Mouse (Mus musculus): ENCODE results near the gene H2-T23. TPM values are rescaled to one million over a fixed set of nuclear protein-coding genes. Genes with fewer than 3 reads are reported as not detected.
"Not testable (repeated sequence)": the region's sequence is repeated elsewhere in the genome, so short reads cannot be mapped to it uniquely, and the experiment has no call there.

Gene H2-T23
- polyA plus RNA-seq, 1 experiment from 2014 or later = 3.1 TPM

GRCm38 (mm10) chr17:36018979-36019378, 13.7 kb downstream of the H2-T23 start:
- H3K27me3 ChIP-seq (ENCODE audit: control insufficient read depth, insufficient read depth, low read length) = no peaks in the 10 kb centered on the region
- H3K36me3 ChIP-seq (ENCODE audit: control insufficient read depth, insufficient read depth, low read length) = peaks cover 6% of the 10 kb centered on the region; the same call in 1 of the 2 replicates
- peak overlapping the region; percentile 31 for H3K4me2 ChIP-seq
- no peak for ATAC-seq (replicated peaks; ENCODE audit: insufficient number of reproducible peaks, low FRiP score, low TSS enrichment)
- 0 out of 2 replicates have a peak overlapping the region, but pooled peaks have one; percentile 10 for H3K4me3 ChIP-seq (ENCODE audit: low read depth, low read length)
- 49% methylated on average over 2 of the region's 2 CpGs for WGBS (ENCODE audit: insufficient replicate concordance)
- H3K9ac ChIP-seq (ENCODE audit: low read depth, low read length) = no peak overlapping the region
- peaks cover 3% of the 10 kb centered on the region; the same call in 1 of the 2 replicates for H3K4me1 ChIP-seq (ENCODE audit: control insufficient read depth, insufficient read depth, low read length)
- H3K27ac ChIP-seq (ENCODE audit: low read depth, low read length) = no peak overlapping the region
- no peaks in the 10 kb centered on the region for H3K9me3 ChIP-seq (replicated peaks; ENCODE audit: control insufficient read depth, low read length)

- Histone ChIP-seq H3K27ac (ENCODE audit: low read depth, low read length) (no peak overlapping the region), H3K27me3 (ENCODE audit: control insufficient read depth, insufficient read depth, low read length) (no peaks in the 10 kb centered on the region), H3K4me1 (ENCODE audit: control insufficient read depth, insufficient read depth, low read length) (no peaks in the 10 kb centered on the region), H3K9ac (ENCODE audit: low read depth, low read length) (no peak overlapping the region), H3K4me2 (no peak overlapping the region), H3K36me3 (ENCODE audit: control insufficient read depth, insufficient read depth, low read length) (peaks cover 6% of the 10 kb centered on the region; the same call in 1 of the 2 replicates), H3K9me3 (replicated peaks; ENCODE audit: control insufficient read depth, low read length) (no peaks in the 10 kb centered on the region), H3K4me3 (ENCODE audit: low read depth, low read length) (no peak overlapping the region)
- no peak for ATAC-seq (replicated peaks; ENCODE audit: insufficient number of reproducible peaks, low FRiP score, low TSS enrichment)
- 91% methylated on average over 5 of the region's 5 CpGs for WGBS (ENCODE audit: insufficient replicate concordance)
Observed at GRCm38 (mm10) chr17:36017046-36017445, 15.6 kb downstream of the H2-T23 start.

GRCm38 (mm10) chr17:36014977-36015376, 17.7 kb downstream of the H2-T23 start:
- Histone ChIP-seq H3K9me3 (replicated peaks; ENCODE audit: control insufficient read depth, low read length) (no peaks in the 10 kb centered on the region), H3K27me3 (ENCODE audit: control insufficient read depth, insufficient read depth, low read length) (no peaks in the 10 kb centered on the region), H3K36me3 (ENCODE audit: control insufficient read depth, insufficient read depth, low read length) (peaks cover 6% of the 10 kb centered on the region; the same call in 1 of the 2 replicates), H3K4me1 (ENCODE audit: control insufficient read depth, insufficient read depth, low read length) (no peaks in the 10 kb centered on the region), H3K9ac (ENCODE audit: low read depth, low read length) (no peak overlapping the region), H3K4me2 (no peak overlapping the region), H3K27ac (ENCODE audit: low read depth, low read length) (no peak overlapping the region), H3K4me3 (ENCODE audit: low read depth, low read length) (no peak overlapping the region)
- no peak for ATAC-seq (replicated peaks; ENCODE audit: insufficient number of reproducible peaks, low FRiP score, low TSS enrichment)
- 93% methylated on average over 5 of the region's 5 CpGs for WGBS (ENCODE audit: insufficient replicate concordance)

- not testable (repeated sequence) for ATAC-seq (replicated peaks; ENCODE audit: insufficient number of reproducible peaks, low FRiP score, low TSS enrichment); H3K27ac ChIP-seq (ENCODE audit: low read depth, low read length); H3K4me2 ChIP-seq; H3K36me3 ChIP-seq (ENCODE audit: control insufficient read depth, insufficient read depth, low read length); H3K4me1 ChIP-seq (ENCODE audit: control insufficient read depth, insufficient read depth, low read length); H3K9ac ChIP-seq (ENCODE audit: low read depth, low read length); H3K27me3 ChIP-seq (ENCODE audit: control insufficient read depth, insufficient read depth, low read length); H3K4me3 ChIP-seq (ENCODE audit: low read depth, low read length); H3K9me3 ChIP-seq (replicated peaks; ENCODE audit: control insufficient read depth, low read length)
- 93% methylated on average over 7 of the region's 7 CpGs for WGBS (ENCODE audit: insufficient replicate concordance)
Observed at GRCm38 (mm10) chr17:36004409-36004808, 28.2 kb downstream of the H2-T23 start.

GRCm38 (mm10) chr17:36003331-36003730, 29.3 kb downstream of the H2-T23 start:
- H3K4me2 ChIP-seq = no peak overlapping the region
- H3K4me3 ChIP-seq (ENCODE audit: low read depth, low read length) = no peak overlapping the region
- H3K36me3 ChIP-seq (ENCODE audit: control insufficient read depth, insufficient read depth, low read length) = 0 out of 2 replicates have a peak, but pooled peaks cover 3% of the 10 kb centered on the region
- WGBS (ENCODE audit: insufficient replicate concordance) = 93% methylated on average over 7 of the region's 7 CpGs
- H3K27me3 ChIP-seq (ENCODE audit: control insufficient read depth, insufficient read depth, low read length) = no peaks in the 10 kb centered on the region
- H3K9ac ChIP-seq (ENCODE audit: low read depth, low read length) = no peak overlapping the region
- ATAC-seq (replicated peaks; ENCODE audit: insufficient number of reproducible peaks, low FRiP score, low TSS enrichment) = no peak
- no peak overlapping the region for H3K27ac ChIP-seq (ENCODE audit: low read depth, low read length)
- H3K4me1 ChIP-seq (ENCODE audit: control insufficient read depth, insufficient read depth, low read length) = no peaks in the 10 kb centered on the region
- H3K9me3 ChIP-seq (replicated peaks; ENCODE audit: control insufficient read depth, low read length) = no peaks in the 10 kb centered on the region

- Histone ChIP-seq H3K36me3 (ENCODE audit: control insufficient read depth, insufficient read depth, low read length) (0 out of 2 replicates have a peak, but pooled peaks cover 3% of the 10 kb centered on the region), H3K9ac (ENCODE audit: low read depth, low read length) (no peak overlapping the region), H3K27ac (ENCODE audit: low read depth, low read length) (peak overlapping the region; percentile 47; the same call in 1 of the 2 replicates), H3K27me3 (ENCODE audit: control insufficient read depth, insufficient read depth, low read length) (no peaks in the 10 kb centered on the region), H3K4me1 (ENCODE audit: control insufficient read depth, insufficient read depth, low read length) (no peaks in the 10 kb centered on the region), H3K4me2 (peak overlapping the region; percentile 2; the same call in 1 of the 2 replicates), H3K9me3 (replicated peaks; ENCODE audit: control insufficient read depth, low read length) (no peaks in the 10 kb centered on the region), H3K4me3 (ENCODE audit: low read depth, low read length) (no peak overlapping the region)
- WGBS (ENCODE audit: insufficient replicate concordance) = 85% methylated on average over 6 of the region's 6 CpGs
- peak; percentile 81 for ATAC-seq (replicated peaks; ENCODE audit: insufficient number of reproducible peaks, low FRiP score, low TSS enrichment)
Observed at GRCm38 (mm10) chr17:36001966-36002365, 30.7 kb downstream of the H2-T23 start.

GRCm38 (mm10) chr17:36001121-36001897, 31.3 kb downstream of the H2-T23 start:
- 0 out of 2 replicates have a peak, but pooled peaks cover 3% of the 10 kb centered on the region for H3K36me3 ChIP-seq (ENCODE audit: control insufficient read depth, insufficient read depth, low read length)
- H3K4me3 ChIP-seq (ENCODE audit: low read depth, low read length) = no peak overlapping the region
- H3K9ac ChIP-seq (ENCODE audit: low read depth, low read length) = no peak overlapping the region
- WGBS (ENCODE audit: insufficient replicate concordance) = 90% methylated on average over 12 of the region's 12 CpGs
- H3K4me2 ChIP-seq = peak overlapping the region; percentile 2; the same call in 1 of the 2 replicates
- H3K4me1 ChIP-seq (ENCODE audit: control insufficient read depth, insufficient read depth, low read length) = no peaks in the 10 kb centered on the region
- H3K27me3 ChIP-seq (ENCODE audit: control insufficient read depth, insufficient read depth, low read length) = no peaks in the 10 kb centered on the region
- no peaks in the 10 kb centered on the region for H3K9me3 ChIP-seq (replicated peaks; ENCODE audit: control insufficient read depth, low read length)
- ATAC-seq (replicated peaks; ENCODE audit: insufficient number of reproducible peaks, low FRiP score, low TSS enrichment) = no peak
- peak overlapping the region; percentile 11; the same call in 1 of the 2 replicates for H3K27ac ChIP-seq (ENCODE audit: low read depth, low read length)

GRCm38 (mm10) chr17:36000349-36000748, 32.3 kb downstream of the H2-T23 start:
- Histone ChIP-seq H3K27me3 (ENCODE audit: control insufficient read depth, insufficient read depth, low read length) (no peaks in the 10 kb centered on the region), H3K9me3 (replicated peaks; ENCODE audit: control insufficient read depth, low read length) (no peaks in the 10 kb centered on the region), H3K4me2 (no peak overlapping the region), H3K9ac (ENCODE audit: low read depth, low read length) (no peak overlapping the region), H3K36me3 (ENCODE audit: control insufficient read depth, insufficient read depth, low read length) (no peaks in the 10 kb centered on the region), H3K27ac (ENCODE audit: low read depth, low read length) (no peak overlapping the region), H3K4me3 (ENCODE audit: low read depth, low read length) (no peak overlapping the region), H3K4me1 (ENCODE audit: control insufficient read depth, insufficient read depth, low read length) (peaks cover 3% of the 10 kb centered on the region; the same call in 1 of the 2 replicates)
- no peak for ATAC-seq (replicated peaks; ENCODE audit: insufficient number of reproducible peaks, low FRiP score, low TSS enrichment)
- WGBS (ENCODE audit: insufficient replicate concordance) = 86% methylated on average over 4 of the region's 4 CpGs
